ENCODE assay signal across 8 mouse cellular contexts in the genomic region with DNA sequence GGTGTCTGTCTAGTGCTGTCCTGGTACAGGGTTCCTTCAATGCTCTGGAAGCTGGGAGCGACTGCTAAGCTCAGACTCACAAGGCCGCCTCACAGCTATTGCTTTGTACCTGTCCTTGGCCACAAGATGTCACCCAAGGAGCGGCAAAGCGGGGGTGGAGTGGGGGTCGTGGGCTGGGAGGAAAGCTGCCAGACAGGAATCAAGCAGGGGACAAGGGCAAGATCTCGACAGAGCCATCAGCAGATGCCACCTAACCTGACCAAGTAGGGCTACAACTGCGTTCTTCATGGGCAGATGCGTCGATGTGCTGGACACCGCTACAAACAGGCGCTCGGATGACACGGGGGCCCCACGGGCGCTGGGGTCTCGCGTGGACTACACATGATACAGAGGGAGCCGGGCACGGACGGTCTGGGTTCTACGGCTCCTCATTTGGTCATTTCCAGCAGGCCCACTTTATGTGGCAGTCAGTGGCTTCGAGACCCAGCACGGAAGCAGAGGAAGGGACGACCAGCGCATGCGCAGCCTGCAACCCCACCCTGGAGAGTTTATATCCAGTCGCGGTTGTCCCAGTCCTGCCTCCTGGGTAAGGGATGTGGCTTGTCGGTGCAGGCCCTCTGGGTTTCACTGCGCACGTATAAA.
A peak's percentile ranks its signal among the peaks of the same experiment; 100 is the strongest.
DNase-seq lines count a peak whose midpoint lies in the region; ATAC-seq and TF ChIP-seq lines count a peak whose summit lies in the region.

No protein-coding gene starts in this region.

- H3K4me1 ChIP-seq in bone marrow macrophage, adult 2 months (ENCODE audit: control insufficient read depth, insufficient read depth, low read length), result no peaks in the 10 kb centered on the region
- H3K4me1 ChIP-seq in embryonic facial prominence, embryonic 14.5 days (ENCODE audit: control insufficient read depth, insufficient read depth, low read length), result peaks cover 8% of the 10 kb centered on the region; the same call in 1 of the 2 replicates
- H3K4me1 ChIP-seq in heart, embryonic 11.5 days (ENCODE audit: control insufficient read depth, insufficient read depth, low read length), result peaks cover 29% of the 10 kb centered on the region
- H3K4me1 ChIP-seq in kidney, embryonic 14.5 days (ENCODE audit: control insufficient read depth, insufficient read depth, low read length), result no peaks in the 10 kb centered on the region
- H3K4me1 ChIP-seq in liver, embryonic 13.5 days (replicated peaks), result peaks cover 23% of the 10 kb centered on the region
- no peaks in the 10 kb centered on the region for H3K4me1 ChIP-seq in stomach, postnatal 0 days (replicated peaks; ENCODE audit: control insufficient read depth, insufficient read depth)

- TF ChIP-seq EP300 in stomach, postnatal 0 days (optimal IDR thresholded peaks at IDR 0.05), result no peak

- no peaks in the 10 kb centered on the region for H3K9me3 ChIP-seq in embryonic facial prominence, embryonic 14.5 days (ENCODE audit: control insufficient read depth, low read length)
- no peaks in the 10 kb centered on the region for H3K9me3 ChIP-seq in heart, embryonic 11.5 days (replicated peaks; ENCODE audit: control insufficient read depth, low read length)
- no peaks in the 10 kb centered on the region for H3K9me3 ChIP-seq in kidney, embryonic 14.5 days (ENCODE audit: control insufficient read depth, low read length)
- H3K9me3 ChIP-seq in liver, embryonic 13.5 days (replicated peaks), result no peaks in the 10 kb centered on the region
- H3K9me3 ChIP-seq in stomach, postnatal 0 days (ENCODE audit: control insufficient read depth, low read length), result no peaks in the 10 kb centered on the region

- peak; percentile 77 for TF ChIP-seq CTCF in bone marrow macrophage, adult 2 months (IDR thresholded peaks at IDR 0.05; ENCODE audit: low read depth, low read length)
- TF ChIP-seq CTCF in stomach, postnatal 0 days (IDR thresholded peaks at IDR 0.05; ENCODE audit: low read depth), result peak; percentile 79

- 36% methylated on average over 29 of the region's 31 CpGs for WGBS in embryonic facial prominence, embryonic 14.5 days
- WGBS in heart, embryonic 11.5 days (ENCODE audit: insufficient replicate concordance), result 17% methylated on average over 31 of the region's 31 CpGs
- 31% methylated on average over 31 of the region's 31 CpGs for WGBS in kidney, embryonic 14.5 days
- WGBS in liver, embryonic 13.5 days (ENCODE audit: insufficient replicate concordance), result 21% methylated on average over 31 of the region's 31 CpGs
- 18% methylated on average over 31 of the region's 31 CpGs for WGBS in stomach, postnatal 0 days

- peak; percentile 72 for ATAC-seq in CD4-positive, CD25-positive, alpha-beta regulatory T cell, adult 4 months
- ATAC-seq in embryonic facial prominence, embryonic 14.5 days (ENCODE audit: low read depth), result peak; percentile 61
- ATAC-seq in heart, embryonic 11.5 days (replicated peaks; ENCODE audit: insufficient number of reproducible peaks, low FRiP score, low TSS enrichment), result peak; percentile 28; the same call in 1 of the 2 replicates
- peak; percentile 66 for ATAC-seq in kidney, embryonic 14.5 days (ENCODE audit: low FRiP score, low TSS enrichment)
- ATAC-seq in liver, embryonic 13.5 days (ENCODE audit: low read depth), result peak; percentile 62
- ATAC-seq in stomach, postnatal 0 days (ENCODE audit: low FRiP score, low TSS enrichment), result peak; percentile 58

- peak overlapping the region; percentile 66 for H3K4me2 ChIP-seq in embryonic facial prominence, embryonic 14.5 days (ENCODE audit: low read depth, low read length)
- H3K4me2 ChIP-seq in heart, embryonic 11.5 days, result peak overlapping the region; percentile 88
- peak overlapping the region; percentile 55 for H3K4me2 ChIP-seq in kidney, embryonic 14.5 days (replicated peaks; ENCODE audit: low read depth, low read length)
- H3K4me2 ChIP-seq in liver, embryonic 13.5 days, result peak overlapping the region; percentile 83
- H3K4me2 ChIP-seq in stomach, postnatal 0 days (replicated peaks; ENCODE audit: low read depth), result peak overlapping the region; percentile 68

- peak overlapping the region; percentile 69 for H3K9ac ChIP-seq in embryonic facial prominence, embryonic 14.5 days (ENCODE audit: low read depth, low read length)
- H3K9ac ChIP-seq in heart, embryonic 11.5 days (ENCODE audit: low read depth, low read length), result peak overlapping the region; percentile 84
- peak overlapping the region; percentile 56; the same call in 1 of the 2 replicates for H3K9ac ChIP-seq in kidney, embryonic 14.5 days (ENCODE audit: low read depth, low read length)
- H3K9ac ChIP-seq in liver, embryonic 13.5 days, result peak overlapping the region; percentile 68
- peak overlapping the region; percentile 61; the same call in 1 of the 2 replicates for H3K9ac ChIP-seq in stomach, postnatal 0 days (ENCODE audit: low read length)

- peaks cover 19% of the 10 kb centered on the region for H3K36me3 ChIP-seq in embryonic facial prominence, embryonic 14.5 days (ENCODE audit: control insufficient read depth, insufficient read depth, low read length)
- peaks cover 5% of the 10 kb centered on the region; the same call in 1 of the 2 replicates for H3K36me3 ChIP-seq in heart, embryonic 11.5 days (ENCODE audit: control insufficient read depth, insufficient read depth, low read length)
- H3K36me3 ChIP-seq in kidney, embryonic 14.5 days (ENCODE audit: control insufficient read depth, insufficient read depth, low read length), result peaks cover 16% of the 10 kb centered on the region; the same call in 1 of the 2 replicates
- H3K36me3 ChIP-seq in liver, embryonic 13.5 days, result peaks cover 24% of the 10 kb centered on the region
- peaks cover 4% of the 10 kb centered on the region for H3K36me3 ChIP-seq in stomach, postnatal 0 days (ENCODE audit: control insufficient read depth, insufficient read depth, low read length)

- no peak overlapping the region for H3K27ac ChIP-seq in bone marrow macrophage, adult 2 months (ENCODE audit: insufficient read depth, low read depth, low read length)
- no peak overlapping the region; the same call in 1 of the 2 replicates for H3K27ac ChIP-seq in embryonic facial prominence, embryonic 14.5 days (replicated peaks; ENCODE audit: low read depth, low read length)
- peak overlapping the region; percentile 57 for H3K27ac ChIP-seq in heart, embryonic 11.5 days (ENCODE audit: low read depth, low read length)
- H3K27ac ChIP-seq in kidney, embryonic 14.5 days (ENCODE audit: low read depth, low read length), result no peak overlapping the region
- H3K27ac ChIP-seq in liver, embryonic 13.5 days, result no peak overlapping the region
- peak overlapping the region; percentile 70; the same call in 1 of the 2 replicates for H3K27ac ChIP-seq in stomach, postnatal 0 days (replicated peaks)

- TF ChIP-seq POLR2A in bone marrow macrophage, adult 2 months (IDR thresholded peaks at IDR 0.05; ENCODE audit: borderline replicate concordance, low read depth, low read length), result no peak; the same call in 1 of the 2 replicates

- peak; percentile 86 for DNase-seq in embryonic facial prominence, embryonic 14.5 days (ENCODE audit: low spot score)
- DNase-seq in liver, embryonic 13.5 days, result peak; percentile 51
- DNase-seq in naive thymus-derived CD4-positive, alpha-beta T cell, adult 2 months (ENCODE audit: low read depth), result peak; percentile 74
- DNase-seq in stomach, postnatal 0 days (ENCODE audit: low spot score), result peak; percentile 60

- peak overlapping the region; percentile 75 for H3K4me3 ChIP-seq in bone marrow macrophage, adult 2 months (ENCODE audit: insufficient read depth, low read length)
- peak overlapping the region; percentile 41 for H3K4me3 ChIP-seq in embryonic facial prominence, embryonic 14.5 days (ENCODE audit: low read depth, low read length)
- peak overlapping the region; percentile 54 for H3K4me3 ChIP-seq in heart, embryonic 11.5 days (ENCODE audit: low read depth, low read length)
- H3K4me3 ChIP-seq in kidney, embryonic 14.5 days (ENCODE audit: low read length), result peak overlapping the region; percentile 43
- H3K4me3 ChIP-seq in liver, embryonic 13.5 days (replicated peaks), result peak overlapping the region; percentile 57
- H3K4me3 ChIP-seq in stomach, postnatal 0 days (ENCODE audit: low read depth, low read length), result peak overlapping the region; percentile 49

- H3K27me3 ChIP-seq in embryonic facial prominence, embryonic 14.5 days (replicated peaks; ENCODE audit: control insufficient read depth, insufficient read depth, low read length), result no peaks in the 10 kb centered on the region
- no peaks in the 10 kb centered on the region for H3K27me3 ChIP-seq in heart, embryonic 11.5 days (ENCODE audit: control insufficient read depth, insufficient read depth, low read length)
- H3K27me3 ChIP-seq in kidney, embryonic 14.5 days (ENCODE audit: control insufficient read depth, insufficient read depth, low read length), result no peaks in the 10 kb centered on the region
- peaks cover 21% of the 10 kb centered on the region for H3K27me3 ChIP-seq in liver, embryonic 13.5 days
- no peaks in the 10 kb centered on the region for H3K27me3 ChIP-seq in stomach, postnatal 0 days (ENCODE audit: control insufficient read depth, insufficient read depth, low read length)

Comparison
In these comparisons a context has a peak if more than half of its experiments do, and no peak if none do; other contexts are left out.
1. H3K27ac ChIP-seq: peak in heart, embryonic 11.5 days (single experiment) and stomach, postnatal 0 days (single experiment); none in bone marrow macrophage, adult 2 months (single experiment), embryonic facial prominence, embryonic 14.5 days (single experiment), kidney, embryonic 14.5 days (single experiment) and liver, embryonic 13.5 days (single experiment).
2. Peak in every context shown above with its lines, with median percentiles within 50 percentile points of each other: ATAC-seq, H3K4me3 ChIP-seq, DNase-seq, H3K4me2 ChIP-seq and H3K9ac ChIP-seq.